10 mouse cellular contexts compared by ENCODE assay signal in the genomic region with DNA sequence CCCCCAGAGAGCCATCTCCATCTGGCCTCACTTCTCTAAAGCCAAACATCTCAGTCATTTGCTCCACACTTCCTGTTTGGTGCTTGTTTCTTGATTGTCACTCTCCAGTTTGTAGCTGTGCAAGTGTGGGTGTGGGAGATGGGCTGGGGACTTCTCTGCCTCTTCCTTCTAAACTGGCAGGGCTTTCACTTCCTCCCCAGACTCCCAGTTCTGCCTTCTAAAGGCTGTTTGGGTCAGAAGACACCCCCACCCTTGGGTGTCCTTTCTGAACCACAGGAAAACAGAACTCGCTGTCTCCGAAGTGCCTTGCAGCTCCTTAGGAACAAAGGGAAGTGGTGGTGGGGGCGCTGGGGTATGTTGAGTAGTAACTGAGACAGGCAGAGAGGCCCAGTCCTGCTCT. TPM values are rescaled to one million over a fixed set of nuclear protein-coding genes. Genes with fewer than 3 reads are reported as not detected.
DNase-seq lines count a peak whose midpoint lies in the region; ATAC-seq lines count a peak whose summit lies in the region.
"Had no signal": no experiment of that assay in that cellular context is flagged by ENCODE, and none has a peak within 500 bp of the region (broad histone marks: within the 10 kb centered on the region; RNA-seq: fewer than 3 reads in every experiment).

No protein-coding gene starts in this region.

- no peak overlapping the region for H3K27ac ChIP-seq in embryonic facial prominence, embryonic 10.5 days (replicated peaks)
- H3K27ac ChIP-seq: embryonic facial prominence, embryonic 13.5 days; hindbrain, embryonic 10.5 days had no signal

- H3K27me3 ChIP-seq in embryonic facial prominence, embryonic 10.5 days (replicated peaks; ENCODE audit: low read depth, poor library complexity, severe bottlenecking): peaks cover 58% of the 10 kb centered on the region

- no peaks in the 10 kb centered on the region for H3K9me3 ChIP-seq in embryonic facial prominence, embryonic 10.5 days
- H3K9me3 ChIP-seq: embryonic facial prominence, embryonic 13.5 days; hindbrain, embryonic 10.5 days had no signal

- H3K4me1 ChIP-seq in embryonic facial prominence, embryonic 10.5 days: peaks cover 21% of the 10 kb centered on the region

- no peaks in the 10 kb centered on the region for H3K36me3 ChIP-seq in embryonic facial prominence, embryonic 10.5 days (replicated peaks)
- H3K36me3 ChIP-seq: embryonic facial prominence, embryonic 13.5 days; hindbrain, embryonic 10.5 days had no signal

- 78% methylated on average over 3 of the region's 3 CpGs for WGBS in embryonic facial prominence, embryonic 10.5 days

- DNase-seq in heart, postnatal 25 days (ENCODE audit: low spot score): peak; percentile 23
- no peak for DNase-seq in heart, postnatal 14 days
- DNase-seq in CD4-positive helper T cell, adult 2 months (ENCODE audit: low read depth, low spot score): peak; percentile 65
- DNase-seq in heart, postnatal 4 days: peak; percentile 26
- no peak for DNase-seq in cerebellum, postnatal 14 days
- no peak for DNase-seq in embryonic facial prominence, embryonic 10.5 days (ENCODE audit: low spot score)
- no peak for DNase-seq in cerebellum, postnatal 10 days

- peak; percentile 83 for ATAC-seq in megakaryocyte progenitor cell, adult 5-6 weeks (replicated peaks; ENCODE audit: poor library complexity)

- H3K4me3 ChIP-seq in embryonic facial prominence, embryonic 10.5 days: no peak overlapping the region
- H3K4me3 ChIP-seq: hindbrain, embryonic 10.5 days had no signal

- intact Hi-C loops in heart, postnatal 25 days (cut with DNase I): no loop called here
- intact Hi-C loops in heart, postnatal 14 days (cut with DNase I): loop anchor here (5.0 kb wide), 1 partner anchor 34 kb away; no protein-coding TSS in a partner anchor

RNA-seq across cellular contexts. Expression of a gene that starts 1.8 kb away (rescaled TPM):
- 1 to 10 TPM; 3.8 to 5.0 TPM for total RNA-seq in heart, postnatal 25 days (2021)
- 1 to 10 TPM; 4.9 to 5.5 TPM for total RNA-seq in heart, postnatal 14 days (2021)
- total RNA-seq in heart, postnatal 4 days (2021): 1 to 10 TPM; 1.5 to 2.0 TPM
- 39.5 and 43.6 TPM in 2 replicates for total RNA-seq in megakaryocyte progenitor cell, adult 5-6 weeks (2015)
- 12.5 and 15.5 TPM in 2 replicates for total RNA-seq in megakaryocyte progenitor cell, adult 5-6 weeks (2017)
- polyA plus RNA-seq in embryonic facial prominence, embryonic 10.5 days (2016; fragmentation: Nextera tagmentation; extraction: Ambion mirVana): 0.41 and 0.61 TPM in 2 replicates

RNA-seq across cellular contexts. Expression of a gene that starts 52.1 kb away (rescaled TPM):
- 10 to 100 TPM; 25.0 to 32.4 TPM for total RNA-seq in heart, postnatal 25 days (2021)
- 10 to 100 TPM; 39.5 to 45.4 TPM for total RNA-seq in heart, postnatal 14 days (2021)
- 10 to 100 TPM; 51.4 to 59.6 TPM for total RNA-seq in heart, postnatal 4 days (2021)
- total RNA-seq in megakaryocyte progenitor cell, adult 5-6 weeks (2015): 7.3 and 8.6 TPM in 2 replicates
- total RNA-seq in megakaryocyte progenitor cell, adult 5-6 weeks (2017): 25.7 and 28.5 TPM in 2 replicates
- polyA plus RNA-seq in embryonic facial prominence, embryonic 10.5 days (2016; fragmentation: Nextera tagmentation; extraction: Ambion mirVana): 12.6 and 13.3 TPM in 2 replicates

Comparison
In these comparisons a context has a peak if more than half of its experiments do, and no peak if none do; other contexts are left out.
1. DNase-seq: peak in heart, postnatal 25 days (single experiment), CD4-positive helper T cell, adult 2 months (single experiment) and heart, postnatal 4 days (single experiment); none in heart, postnatal 14 days (0 of 2), cerebellum, postnatal 14 days (0 of 2), embryonic facial prominence, embryonic 10.5 days (single experiment) and cerebellum, postnatal 10 days (0 of 2).